Mouse (Mus musculus): ENCODE results near the gene Wdr95. TPM values are rescaled to one million over a fixed set of nuclear protein-coding genes. Genes with fewer than 3 reads are reported as not detected.
A peak's percentile ranks its signal among the peaks of the same experiment; 100 is the strongest.

Gene Wdr95
- polyA plus RNA-seq, 1 experiment, result not detected

GRCm38 (mm10) chr5:149641277-149641892 lies 112.9 kb downstream of the Wdr95 start:
- Histone ChIP-seq H3K27ac (ENCODE audit: insufficient read depth, low read depth, low read length) (no peak overlapping the region), H3K4me3 (ENCODE audit: insufficient read depth, low read depth, low read length) (no peak overlapping the region), H3K4me1 (ENCODE audit: control insufficient read depth, insufficient read depth, low read length) (no peaks in the 10 kb centered on the region)
- WGBS, result 85% methylated on average over 8 of the region's 8 CpGs
- TF ChIP-seq CTCF (IDR thresholded peaks at IDR 0.05; ENCODE audit: insufficient read depth, low read depth, low read length) (no peak), POLR2A (IDR thresholded peaks at IDR 0.05; ENCODE audit: insufficient read depth, low read depth, low read length) (no peak)

GRCm38 (mm10) chr5:149642366-149642765 lies 113.9 kb downstream of the Wdr95 start:
- Histone ChIP-seq H3K4me3 (ENCODE audit: insufficient read depth, low read depth, low read length) (no peak overlapping the region), H3K4me1 (ENCODE audit: control insufficient read depth, insufficient read depth, low read length) (no peaks in the 10 kb centered on the region), H3K27ac (ENCODE audit: insufficient read depth, low read depth, low read length) (no peak overlapping the region)
- TF ChIP-seq CTCF (IDR thresholded peaks at IDR 0.05; ENCODE audit: insufficient read depth, low read depth, low read length), result no peak
- TF ChIP-seq POLR2A (IDR thresholded peaks at IDR 0.05; ENCODE audit: insufficient read depth, low read depth, low read length), result no peak
- WGBS, result 60% methylated on average over 6 of the region's 6 CpGs

DNA sequence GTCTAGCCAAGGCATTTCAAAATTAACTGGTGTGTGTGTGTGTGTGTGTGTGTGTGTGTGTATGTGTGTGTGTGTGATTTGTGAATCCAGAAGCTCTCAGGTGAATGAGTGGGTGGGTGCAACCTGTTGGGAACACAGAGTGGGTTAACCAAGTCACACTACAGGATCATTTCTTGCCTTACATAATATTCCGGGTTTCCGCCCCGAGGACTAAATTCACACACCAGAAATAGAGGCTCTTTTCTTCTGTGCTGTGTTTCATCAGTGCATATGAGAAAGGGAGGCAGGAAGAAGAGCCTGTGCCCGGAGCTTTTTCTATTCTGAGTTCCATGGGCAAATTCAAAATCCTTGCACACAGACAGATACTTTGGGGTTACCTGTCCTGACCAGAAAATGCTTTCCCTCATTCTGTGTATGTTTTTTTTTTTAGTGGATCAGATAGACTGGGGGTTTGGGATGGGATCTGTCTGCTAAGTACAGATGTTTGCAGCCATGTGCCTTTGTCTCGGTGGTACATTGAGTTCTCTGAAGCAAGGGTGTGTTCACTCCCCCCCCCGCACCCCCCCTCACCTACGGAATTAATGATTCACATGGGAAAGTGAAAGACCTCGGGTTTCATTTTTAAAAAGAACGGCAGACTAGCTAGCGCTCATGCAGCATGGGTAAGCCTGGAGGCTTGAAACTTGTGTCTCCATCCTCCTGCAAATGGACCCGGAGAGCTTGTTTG lies 114.5 kb downstream of the Wdr95 start:
- 60% methylated on average over 11 of the region's 11 CpGs for WGBS
- Histone ChIP-seq H3K4me3 (ENCODE audit: insufficient read depth, low read depth, low read length) (no peak overlapping the region), H3K4me1 (ENCODE audit: control insufficient read depth, insufficient read depth, low read length) (peaks cover under 1% of the 10 kb centered on the region), H3K27ac (ENCODE audit: insufficient read depth, low read depth, low read length) (no peak overlapping the region)
- no peak for TF ChIP-seq CTCF (IDR thresholded peaks at IDR 0.05; ENCODE audit: insufficient read depth, low read depth, low read length)
- TF ChIP-seq POLR2A (IDR thresholded peaks at IDR 0.05; ENCODE audit: insufficient read depth, low read depth, low read length), result no peak

DNA sequence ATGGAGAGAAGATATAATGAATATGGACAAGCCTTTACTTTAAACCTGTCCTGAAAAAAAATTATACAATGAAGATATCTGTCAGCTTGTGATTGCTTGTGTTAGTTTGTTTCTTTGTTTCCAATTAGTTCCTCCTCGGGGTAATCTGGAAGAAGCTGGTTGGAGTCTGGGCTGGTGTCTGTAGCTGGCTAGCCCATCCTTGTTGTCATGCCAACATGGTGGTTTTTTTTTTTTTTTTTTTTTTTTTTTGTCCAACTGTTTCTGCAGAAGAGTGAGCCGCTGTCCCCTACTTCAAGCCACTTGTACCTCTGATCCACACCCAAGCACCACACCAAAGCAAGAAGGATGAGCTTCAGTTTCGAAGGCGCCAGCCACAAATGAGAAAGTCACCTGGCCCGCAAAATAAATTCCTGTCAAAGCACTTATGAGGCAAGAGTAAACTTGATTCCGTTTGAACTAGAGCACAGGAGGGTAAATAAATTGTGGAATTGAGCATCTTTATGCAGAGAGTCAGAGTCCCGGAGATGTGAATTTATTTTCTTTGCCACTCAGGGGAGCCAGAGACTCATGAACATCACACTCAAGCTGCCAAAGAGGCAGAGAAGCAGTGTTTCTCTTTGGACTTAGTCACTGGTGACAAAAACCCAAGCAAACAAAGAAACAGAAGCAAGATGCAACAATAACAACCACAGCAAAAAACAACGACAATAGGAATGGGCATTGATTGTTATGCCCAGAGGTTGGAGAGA lies 119.1 kb downstream of the Wdr95 start:
- 57% methylated on average over 8 of the region's 8 CpGs for WGBS
- H3K4me1 ChIP-seq (ENCODE audit: control insufficient read depth, insufficient read depth, low read length), result peaks cover 10% of the 10 kb centered on the region
- no peak overlapping the region for H3K27ac ChIP-seq (ENCODE audit: insufficient read depth, low read depth, low read length)
- H3K4me3 ChIP-seq (ENCODE audit: insufficient read depth, low read depth, low read length), result no peak overlapping the region
- TF ChIP-seq CTCF (IDR thresholded peaks at IDR 0.05; ENCODE audit: insufficient read depth, low read depth, low read length) (no peak), POLR2A (IDR thresholded peaks at IDR 0.05; ENCODE audit: insufficient read depth, low read depth, low read length) (no peak)

DNA sequence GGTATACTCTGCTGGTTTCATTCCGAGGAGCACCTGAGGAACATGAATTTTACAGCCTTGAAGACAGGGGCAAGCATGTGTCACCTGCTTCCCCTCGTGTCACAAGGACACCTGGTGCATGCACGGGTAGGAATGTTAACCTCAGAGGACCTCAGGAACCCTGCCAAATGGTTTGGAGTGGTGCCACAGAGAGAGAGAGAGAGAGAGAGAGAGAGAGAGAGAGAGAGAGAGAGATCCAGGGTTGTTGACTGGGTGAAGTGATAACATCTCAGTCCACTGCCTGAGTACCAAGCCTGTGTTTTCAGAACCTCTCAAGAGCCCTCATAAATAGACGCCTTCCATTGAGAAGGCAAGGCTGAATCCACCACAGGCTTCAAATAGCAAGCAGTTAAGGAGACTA lies 119.7 kb downstream of the Wdr95 start:
- no peak overlapping the region for H3K4me3 ChIP-seq (ENCODE audit: insufficient read depth, low read depth, low read length)
- TF ChIP-seq CTCF (IDR thresholded peaks at IDR 0.05; ENCODE audit: insufficient read depth, low read depth, low read length), result no peak
- no peak for TF ChIP-seq POLR2A (IDR thresholded peaks at IDR 0.05; ENCODE audit: insufficient read depth, low read depth, low read length)
- H3K4me1 ChIP-seq (ENCODE audit: control insufficient read depth, insufficient read depth, low read length), result peaks cover 10% of the 10 kb centered on the region
- H3K27ac ChIP-seq (ENCODE audit: insufficient read depth, low read depth, low read length), result no peak overlapping the region
- 50% methylated on average over 4 of the region's 4 CpGs for WGBS

DNA sequence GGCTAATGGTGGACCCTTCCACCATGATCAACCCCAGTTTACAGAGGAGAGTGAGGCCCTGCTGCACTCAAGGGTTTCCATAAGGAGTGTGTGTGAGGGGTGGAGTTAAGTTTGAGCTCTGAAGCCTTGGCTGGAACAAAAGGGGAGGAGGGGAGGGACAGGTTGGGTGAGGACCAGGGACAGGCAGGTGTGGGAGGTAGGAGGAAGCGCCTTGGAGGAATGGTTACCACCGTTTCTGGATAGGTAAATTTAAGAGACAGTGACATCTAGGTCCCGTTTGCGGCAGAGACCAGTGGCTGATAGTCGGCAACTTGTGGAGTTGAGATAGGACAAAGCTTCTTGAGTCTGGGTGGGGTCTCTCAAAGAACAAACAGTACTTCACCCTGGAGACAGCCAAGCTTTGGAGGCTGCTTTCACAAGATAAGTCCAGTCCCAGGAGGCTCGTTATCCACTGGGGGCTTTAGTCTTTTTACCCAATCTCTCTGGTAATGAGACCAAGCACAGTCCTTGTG lies 120.5 kb downstream of the Wdr95 start:
- 88% methylated on average over 6 of the region's 6 CpGs for WGBS
- TF ChIP-seq POLR2A (IDR thresholded peaks at IDR 0.05; ENCODE audit: insufficient read depth, low read depth, low read length) (no peak), CTCF (IDR thresholded peaks at IDR 0.05; ENCODE audit: insufficient read depth, low read depth, low read length) (no peak)
- H3K27ac ChIP-seq (ENCODE audit: insufficient read depth, low read depth, low read length), result peak overlapping the region; percentile 33

GRCm38 (mm10) chr5:149649499-149650178 lies 121.2 kb downstream of the Wdr95 start:
- Histone ChIP-seq H3K4me1 (ENCODE audit: control insufficient read depth, insufficient read depth, low read length) (peaks cover 10% of the 10 kb centered on the region), H3K27ac (ENCODE audit: insufficient read depth, low read depth, low read length) (peak overlapping the region; percentile 33), H3K4me3 (ENCODE audit: insufficient read depth, low read depth, low read length) (no peak overlapping the region)
- no peak for TF ChIP-seq POLR2A (IDR thresholded peaks at IDR 0.05; ENCODE audit: insufficient read depth, low read depth, low read length)
- no peak for TF ChIP-seq CTCF (IDR thresholded peaks at IDR 0.05; ENCODE audit: insufficient read depth, low read depth, low read length)
- WGBS, result 54% methylated on average over 14 of the region's 14 CpGs

More for the DNA sequence above, 120.5 kb downstream of the Wdr95 start:
- Histone ChIP-seq H3K4me1 (ENCODE audit: control insufficient read depth, insufficient read depth, low read length) (peaks cover 10% of the 10 kb centered on the region), H3K4me3 (ENCODE audit: insufficient read depth, low read depth, low read length) (no peak overlapping the region)

GRCm38 (mm10) chr5:149650179-149650553 lies 121.7 kb downstream of the Wdr95 start:
- TF ChIP-seq CTCF (IDR thresholded peaks at IDR 0.05; ENCODE audit: insufficient read depth, low read depth, low read length) (no peak), POLR2A (IDR thresholded peaks at IDR 0.05; ENCODE audit: insufficient read depth, low read depth, low read length) (no peak)
- H3K4me1 ChIP-seq (ENCODE audit: control insufficient read depth, insufficient read depth, low read length), result peaks cover 10% of the 10 kb centered on the region
- H3K27ac ChIP-seq (ENCODE audit: insufficient read depth, low read depth, low read length), result no peak overlapping the region
- H3K4me3 ChIP-seq (ENCODE audit: insufficient read depth, low read depth, low read length), result no peak overlapping the region
- WGBS, result 40% methylated on average over 4 of the region's 4 CpGs

Measured in olfactory bulb, adult 2 months (tissue).